Mouse (Mus musculus) liver, embryonic 11.5 days (tissue): ENCODE results near the gene Mgll. TPM values are rescaled to one million over a fixed set of nuclear protein-coding genes. Genes with fewer than 3 reads are reported as not detected.

Experiments used
- ATAC-seq: fragments of 200-750 bp; cut with Nextera tagmentation; replicated peaks from 2 replicates; pipeline ENCODE4 v1.8.0; 2017; ENCODE audit warnings: moderate number of reproducible peaks, mild to moderate bottlenecking, moderate TSS enrichment, moderate library complexity; ENCODE audit not compliant: low FRiP score
- DNase-seq: peaks from one replicate; pipeline ENCODE4 v3.0.0-alpha.2; 2017; ENCODE audit warnings: low spot score
- H3K27ac ChIP-seq: fragments of 300-500 bp; sonication (generic); 2 replicates; pipeline ENCODE4 v1.5.1; 2014; ENCODE audit warnings: mild to moderate bottlenecking, low read depth, low read length, control low read depth
- H3K27me3 ChIP-seq: fragments of 300-500 bp; sonication (generic); replicated peaks from 2 replicates; pipeline ENCODE4 v1.6.1; 2014; ENCODE audit warnings: low read length, mixed read lengths; ENCODE audit not compliant: control insufficient read depth, insufficient read depth
- H3K36me3 ChIP-seq: fragments of 300-500 bp; sonication (generic); 2 replicates; pipeline ENCODE4 v1.6.1; 2014; ENCODE audit warnings: mild to moderate bottlenecking, low read length, moderate library complexity, mixed read lengths; ENCODE audit not compliant: control insufficient read depth, insufficient read depth
- H3K4me1 ChIP-seq: fragments of 300-500 bp; sonication (generic); replicated peaks from 2 replicates; pipeline ENCODE4 v1.6.1; 2014; ENCODE audit warnings: low read length, mixed read lengths; ENCODE audit not compliant: control insufficient read depth, insufficient read depth
- H3K4me2 ChIP-seq: fragments of 300-500 bp; sonication (generic); 2 replicates; pipeline ENCODE4 v1.6.1; 2014; ENCODE audit warnings: mild to moderate bottlenecking, control low read depth, moderate library complexity
- H3K4me3 ChIP-seq: fragments of 300-500 bp; sonication (generic); 2 replicates; pipeline ENCODE4 v1.5.1; 2014; ENCODE audit warnings: low read depth, low read length, control low read depth
- H3K9ac ChIP-seq: fragments of 300-500 bp; sonication (generic); 2 replicates; pipeline ENCODE4 v1.6.1; 2014; ENCODE audit warnings: low read depth, low read length, control low read depth
- H3K9me3 ChIP-seq: fragments of 300-500 bp; sonication (generic); 2 replicates; pipeline ENCODE4 v1.6.1; 2016; ENCODE audit warnings: low read length, inconsistent platforms, mixed read lengths; ENCODE audit not compliant: control insufficient read depth
- WGBS: fragments of 180-500 bp; shearing (Covaris S2); extraction: QIAGEN DNeasy Blood & Tissue Kit; methylation state at CpG from one replicate; pipeline ENCODE4 v1.1.7; 2014; 5-methylcytosine and 5-hydroxymethylcytosine counted together
- polyA plus RNA-seq: library from polyadenylated mRNA; unstranded; fragments of >200 nt; fragmentation: Nextera tagmentation; extraction: Ambion mirVana; gene quantifications from 2 replicates; pipeline ENCODE4 v1.2.1, GENCODE M21; 2014

Mgll gene
- polyA plus RNA-seq, 1 experiment from 2014 or later: 22.2 TPM

DNA sequence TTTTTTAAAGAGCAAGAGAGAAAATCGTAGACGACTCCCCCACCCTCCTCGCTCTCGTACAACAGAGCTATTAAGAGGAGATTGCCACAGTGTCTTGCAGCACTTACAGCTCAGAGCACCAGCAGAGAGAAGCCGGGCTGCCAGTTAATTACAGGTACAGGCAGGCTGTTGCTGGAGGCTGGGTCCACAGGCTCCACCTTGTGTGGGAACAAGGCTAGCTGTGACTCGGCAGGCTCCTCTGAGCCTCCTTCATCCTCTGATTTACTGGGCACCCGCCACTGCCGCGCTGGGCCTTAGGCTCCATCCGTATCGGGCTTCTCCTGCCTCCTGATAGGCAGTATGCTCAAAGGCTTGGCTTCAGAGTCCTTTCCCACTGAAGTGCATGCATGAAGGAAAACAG lies 64.0 kb downstream of the Mgll start:
- Histone ChIP-seq H3K4me1 (peaks cover 21% of the 10 kb centered on the region), H3K4me3 (no peak overlapping the region), H3K27me3 (no peaks in the 10 kb centered on the region; the same call in 1 of the 2 replicates), H3K9me3 (no peaks in the 10 kb centered on the region), H3K4me2 (no peak overlapping the region), H3K36me3 (no peaks in the 10 kb centered on the region), H3K27ac (no peak overlapping the region), H3K9ac (no peak overlapping the region)
- ATAC-seq: no peak
- 74% methylated on average over 11 of the region's 11 CpGs for WGBS
- no peak for DNase-seq

GRCm38 (mm10) chr6:88791299-88791698 lies 67.1 kb downstream of the Mgll start:
- no peak for ATAC-seq

GRCm38 (mm10) chr6:88792147-88792691 lies 68.0 kb downstream of the Mgll start:
- 58% methylated on average over 7 of the region's 7 CpGs for WGBS
- Histone ChIP-seq H3K4me1 (peaks cover 5% of the 10 kb centered on the region), H3K4me3 (no peak overlapping the region), H3K4me2 (no peak overlapping the region), H3K36me3 (no peaks in the 10 kb centered on the region), H3K9me3 (no peaks in the 10 kb centered on the region), H3K27me3 (no peaks in the 10 kb centered on the region; the same call in 1 of the 2 replicates), H3K27ac (no peak overlapping the region), H3K9ac (no peak overlapping the region)
- ATAC-seq: no peak
- DNase-seq: no peak

More at GRCm38 (mm10) chr6:88791299-88791698, 67.1 kb downstream of the Mgll start:
- H3K36me3 ChIP-seq: no peaks in the 10 kb centered on the region
- H3K4me2 ChIP-seq: no peak overlapping the region
- peaks cover 5% of the 10 kb centered on the region for H3K4me1 ChIP-seq
- H3K9me3 ChIP-seq: no peaks in the 10 kb centered on the region
- 52% methylated on average over 9 of the region's 9 CpGs for WGBS
- DNase-seq: no peak
- no peak overlapping the region for H3K9ac ChIP-seq
- H3K4me3 ChIP-seq: no peak overlapping the region
- no peaks in the 10 kb centered on the region; the same call in 1 of the 2 replicates for H3K27me3 ChIP-seq
- no peak overlapping the region for H3K27ac ChIP-seq

GRCm38 (mm10) chr6:88793243-88793642 lies 69.0 kb downstream of the Mgll start:
- 73% methylated on average over 2 of the region's 2 CpGs for WGBS
- Histone ChIP-seq H3K4me2 (no peak overlapping the region), H3K27ac (no peak overlapping the region), H3K9ac (no peak overlapping the region), H3K4me1 (peaks cover 5% of the 10 kb centered on the region), H3K36me3 (no peaks in the 10 kb centered on the region), H3K9me3 (no peaks in the 10 kb centered on the region), H3K4me3 (no peak overlapping the region), H3K27me3 (no peaks in the 10 kb centered on the region; the same call in 1 of the 2 replicates)
- ATAC-seq (no peak), DNase-seq (no peak)

DNA sequence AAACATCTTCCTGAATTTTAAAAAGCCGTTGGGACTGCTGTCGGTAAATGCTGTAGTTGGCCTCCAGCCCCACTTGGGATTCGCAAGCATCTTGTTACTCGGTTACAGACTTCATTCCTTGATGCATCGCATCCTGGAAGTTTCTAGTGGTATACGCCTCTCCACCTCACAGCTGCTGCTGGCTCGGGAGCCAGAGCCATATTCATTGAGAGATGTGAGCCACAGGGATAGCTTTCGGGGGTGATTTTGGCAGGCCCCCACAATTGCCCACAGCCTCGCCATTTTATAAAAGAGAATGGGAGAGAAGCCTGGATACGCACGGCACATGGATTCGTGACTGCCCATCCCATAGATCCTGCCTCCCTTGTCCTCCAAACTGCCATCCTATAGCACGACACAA lies 69.7 kb downstream of the Mgll start:
- Histone ChIP-seq H3K4me3 (no peak overlapping the region), H3K27ac (no peak overlapping the region), H3K9ac (no peak overlapping the region), H3K9me3 (no peaks in the 10 kb centered on the region), H3K4me1 (peaks cover 5% of the 10 kb centered on the region), H3K27me3 (no peaks in the 10 kb centered on the region; the same call in 1 of the 2 replicates), H3K4me2 (no peak overlapping the region), H3K36me3 (no peaks in the 10 kb centered on the region)
- DNase-seq (no peak), ATAC-seq (no peak)
- 86% methylated on average over 13 of the region's 13 CpGs for WGBS

DNA sequence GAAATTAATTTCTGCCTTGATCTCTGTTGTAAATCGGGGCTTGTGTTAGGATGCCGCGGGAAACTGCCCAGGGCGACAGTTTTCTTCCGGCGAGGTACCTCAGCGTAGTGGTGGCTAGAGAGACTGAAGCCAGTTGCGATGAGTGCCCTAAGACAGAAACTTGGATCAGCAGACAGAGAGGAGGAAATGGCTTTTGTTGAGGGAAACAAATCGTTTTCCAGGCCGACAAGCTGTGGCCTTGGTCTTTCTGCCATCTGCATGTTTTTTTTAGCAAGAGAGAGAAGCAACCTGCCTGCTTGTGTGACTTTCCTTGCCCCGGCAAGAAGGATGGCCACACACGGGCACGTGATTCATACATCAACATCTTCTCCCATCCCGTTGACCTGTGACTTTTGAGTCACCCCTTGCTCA lies 70.4 kb downstream of the Mgll start:
- 76% methylated on average over 14 of the region's 14 CpGs for WGBS
- Histone ChIP-seq H3K4me1 (peaks cover 5% of the 10 kb centered on the region), H3K27ac (no peak overlapping the region), H3K4me3 (no peak overlapping the region), H3K9ac (no peak overlapping the region), H3K36me3 (no peaks in the 10 kb centered on the region), H3K27me3 (no peaks in the 10 kb centered on the region; the same call in 1 of the 2 replicates), H3K9me3 (no peaks in the 10 kb centered on the region), H3K4me2 (no peak overlapping the region)
- ATAC-seq: no peak
- DNase-seq: no peak

DNA sequence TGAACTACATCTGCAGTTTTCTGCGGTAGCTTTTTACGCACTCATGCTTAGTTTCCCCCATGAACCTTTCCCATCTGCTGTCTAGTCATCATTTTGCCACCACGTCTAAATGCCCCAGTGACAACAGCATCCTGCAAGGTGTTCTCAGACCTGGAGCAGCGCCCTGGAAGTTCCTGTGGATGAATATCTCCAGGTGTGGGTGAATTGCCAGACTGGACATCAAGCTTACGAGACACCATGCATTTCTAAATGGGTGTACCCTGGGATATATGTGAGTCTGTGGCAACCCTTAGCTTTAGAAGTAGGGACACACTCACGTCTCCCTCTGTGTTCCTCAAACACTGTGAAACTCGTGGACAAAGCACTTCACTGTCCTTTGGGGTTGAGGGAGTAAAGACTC lies 76.0 kb downstream of the Mgll start:
- DNase-seq: no peak
- Histone ChIP-seq H3K36me3 (no peaks in the 10 kb centered on the region), H3K27ac (no peak overlapping the region), H3K4me2 (no peak overlapping the region), H3K4me3 (no peak overlapping the region), H3K9me3 (no peaks in the 10 kb centered on the region), H3K9ac (no peak overlapping the region), H3K4me1 (peaks cover 26% of the 10 kb centered on the region), H3K27me3 (no peaks in the 10 kb centered on the region)
- ATAC-seq: no peak
- 72% methylated on average over 7 of the region's 7 CpGs for WGBS

GRCm38 (mm10) chr6:88800735-88801134 lies 76.5 kb downstream of the Mgll start:
- no peak overlapping the region for H3K4me2 ChIP-seq
- no peak overlapping the region for H3K9ac ChIP-seq
- no peaks in the 10 kb centered on the region for H3K36me3 ChIP-seq
- no peak overlapping the region for H3K27ac ChIP-seq
- no peaks in the 10 kb centered on the region for H3K9me3 ChIP-seq
- no peak for ATAC-seq
- H3K4me1 ChIP-seq: peaks cover 26% of the 10 kb centered on the region
- DNase-seq: no peak
- no peaks in the 10 kb centered on the region for H3K27me3 ChIP-seq
- no peak overlapping the region for H3K4me3 ChIP-seq
- 34% methylated on average over 3 of the region's 3 CpGs for WGBS

GRCm38 (mm10) chr6:88803051-88803450 lies 78.8 kb downstream of the Mgll start:
- Histone ChIP-seq H3K9me3 (no peaks in the 10 kb centered on the region), H3K4me2 (peak overlapping the region; percentile 43), H3K9ac (peak overlapping the region; percentile 42), H3K27me3 (no peaks in the 10 kb centered on the region), H3K4me1 (peaks cover 30% of the 10 kb centered on the region), H3K36me3 (no peaks in the 10 kb centered on the region), H3K27ac (peak overlapping the region; percentile 44), H3K4me3 (no peak overlapping the region)
- ATAC-seq (peak; percentile 75), DNase-seq (no peak)
- WGBS: 46% methylated on average over 7 of the region's 7 CpGs
